Comparison of ENCODE assay signal across 8 mouse cellular contexts in the genomic region with DNA sequence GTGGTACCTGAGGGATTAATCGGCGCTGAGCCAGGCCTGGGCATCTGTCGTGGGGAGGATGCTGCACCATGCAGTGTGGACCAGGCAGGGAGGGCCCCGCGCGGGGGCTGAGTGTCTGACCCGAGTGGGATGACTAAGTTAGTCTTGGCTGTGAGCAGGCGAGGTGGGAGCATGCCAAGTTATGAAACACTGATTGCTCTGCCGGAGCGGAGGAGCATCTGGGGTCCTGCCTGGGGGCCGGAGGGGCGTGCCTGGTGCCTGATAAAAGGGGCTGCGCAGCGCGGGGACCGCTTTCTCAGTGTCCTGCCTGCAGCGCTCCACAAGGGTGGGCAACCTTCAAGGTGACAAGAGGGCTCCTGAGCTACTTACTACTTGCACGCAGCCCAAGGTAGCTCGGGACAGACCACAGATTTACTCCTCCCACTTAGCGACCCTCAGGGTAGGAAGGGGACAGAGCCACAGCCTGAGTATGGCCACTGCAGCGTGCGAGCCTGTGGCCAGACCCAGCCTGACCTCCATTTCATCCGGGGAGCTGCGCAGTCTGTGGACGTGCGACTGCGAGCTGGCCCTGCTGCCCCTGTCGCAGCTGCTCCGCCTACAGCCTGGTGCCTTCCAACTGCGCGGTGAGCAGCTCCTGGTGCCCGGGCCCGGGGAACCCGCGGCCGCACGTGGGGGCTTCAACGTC. TPM values are rescaled to one million over a fixed set of nuclear protein-coding genes. Genes with fewer than 3 reads are reported as not detected.
A peak's percentile ranks its signal among the peaks of the same experiment; 100 is the strongest.
DNase-seq lines count a peak whose midpoint lies in the region; ATAC-seq lines count a peak whose summit lies in the region.

A gene (plus strand): TSS at position 241 of the 685 bp plus-strand sequence.

- 2% methylated on average over 38 of the region's 38 CpGs for WGBS in hindbrain, embryonic 15.5 days

- H3K27me3 ChIP-seq in hindbrain, embryonic 15.5 days, result no peaks in the 10 kb centered on the region

- DNase-seq in adrenal gland, adult (ENCODE audit: inconsistent age in 2 of 2, low spot score in 1 of 2), result peak; percentile 85 to 92
- DNase-seq in gastrocnemius, postnatal 14 days, result peak; percentile 88
- peak; percentile 53 to 80 for DNase-seq in left cerebral cortex, postnatal 25 days (ENCODE audit: low spot score in 2 of 2)
- peak; percentile 48 for DNase-seq in right cerebral cortex, postnatal 4 days
- no peak for DNase-seq in T-cell, adult 2 months (ENCODE audit: low spot score)

- peaks cover 15% of the 10 kb centered on the region for H3K4me1 ChIP-seq in hindbrain, embryonic 15.5 days (replicated peaks)

- H3K4me3 ChIP-seq in hindbrain, embryonic 15.5 days, result peak within 1 kb of the TSS; percentile 22

- H3K9me3 ChIP-seq in hindbrain, embryonic 15.5 days, result no peaks in the 10 kb centered on the region

- H3K27ac ChIP-seq in hindbrain, embryonic 15.5 days (replicated peaks), result peak within 1 kb of the TSS; percentile 12

- no peaks in the 10 kb centered on the region for H3K36me3 ChIP-seq in hindbrain, embryonic 15.5 days

- peak within 1 kb of the TSS; percentile 12; the same call in 1 of the 2 replicates for H3K9ac ChIP-seq in hindbrain, embryonic 15.5 days

- intact Hi-C loops in gastrocnemius, postnatal 14 days (cut with DNase I; ENCODE audit: low total_unique reads), result no loop called here
- intact Hi-C loops in left cerebral cortex, postnatal 25 days (cut with DNase I), result loop anchor here (5.0 kb wide), 1 partner anchor 74 kb away; no protein-coding TSS in a partner anchor

- H3K4me2 ChIP-seq in hindbrain, embryonic 15.5 days, result peak within 1 kb of the TSS; percentile 51

- ATAC-seq in common myeloid progenitor, adult 5-6 weeks (replicated peaks; ENCODE audit: low read depth, poor library complexity, severe bottlenecking), result peak; percentile 53
- ATAC-seq in hindbrain, embryonic 15.5 days (ENCODE audit: low FRiP score, low read depth), result peak; percentile 60; the same call in 1 of the 2 replicates
- peak; percentile 46 for ATAC-seq in megakaryocyte-erythroid progenitor cell, adult 5-6 weeks (replicated peaks; ENCODE audit: low FRiP score, low TSS enrichment, poor library complexity, severe bottlenecking)

RNA-seq across cellular contexts. Expression of the gene that starts here (rescaled TPM):
- 0.39 TPM in 1 of 2 replicates, not detected in the other for total RNA-seq in common myeloid progenitor, adult 5-6 weeks (2017)
- 10 to 100 TPM; 16.8 to 17.1 TPM for total RNA-seq in gastrocnemius, postnatal 14 days (2021)
- 4.5 and 6.8 TPM in 2 replicates for polyA plus RNA-seq in hindbrain, embryonic 15.5 days (2015; fragmentation: Nextera tagmentation; extraction: Ambion mirVana)
- total RNA-seq in left cerebral cortex, postnatal 25 days (2021), result 10 to 100 TPM; 12.7 to 14.5 TPM
- not detected in 2 replicates for total RNA-seq in megakaryocyte-erythroid progenitor cell, adult 5-6 weeks (2014; fragmentation: Nextera tagmentation)
- total RNA-seq in megakaryocyte-erythroid progenitor cell, adult 5-6 weeks (2017), result not detected in 2 replicates

Comparison
In these comparisons a context has a peak if more than half of its experiments do, and no peak if none do; other contexts are left out.
1. Peak in ATAC-seq in common myeloid progenitor, adult 5-6 weeks; RNA of the gene not detected or under 1 TPM.
2. Peak in ATAC-seq in megakaryocyte-erythroid progenitor cell, adult 5-6 weeks; RNA of the gene not detected or under 1 TPM.